Mouse (Mus musculus) testis, adult 2 months (tissue): ENCODE measurements around the gene Rsph6a.

ENCODE experiments used
- CTCF ChIP-seq: fragments of 200-500 bp; IDR thresholded peaks from 2 replicates; pipeline ENCODE4 v1.5.1; 2012; ENCODE audit warnings: low read depth, mild to moderate bottlenecking, inconsistent platforms, low read length, moderate library complexity; ENCODE audit not compliant: control insufficient read depth, insufficient read depth, insufficient replicate concordance
- POLR2A ChIP-seq: fragments of 200-500 bp; IDR thresholded peaks from 2 replicates; pipeline ENCODE4 v1.6.1; 2012; ENCODE audit warnings: low read depth, mild to moderate bottlenecking, inconsistent platforms, low read length, moderate library complexity; ENCODE audit not compliant: control insufficient read depth

- TF ChIP-seq CTCF (no peak), POLR2A (no peak)
Measured at GRCm38 (mm10) chr7:19021048-19021447, 33.4 kb upstream of the Rsph6a start.
